16 mouse cellular contexts compared by ENCODE assay signal in the genomic region with DNA sequence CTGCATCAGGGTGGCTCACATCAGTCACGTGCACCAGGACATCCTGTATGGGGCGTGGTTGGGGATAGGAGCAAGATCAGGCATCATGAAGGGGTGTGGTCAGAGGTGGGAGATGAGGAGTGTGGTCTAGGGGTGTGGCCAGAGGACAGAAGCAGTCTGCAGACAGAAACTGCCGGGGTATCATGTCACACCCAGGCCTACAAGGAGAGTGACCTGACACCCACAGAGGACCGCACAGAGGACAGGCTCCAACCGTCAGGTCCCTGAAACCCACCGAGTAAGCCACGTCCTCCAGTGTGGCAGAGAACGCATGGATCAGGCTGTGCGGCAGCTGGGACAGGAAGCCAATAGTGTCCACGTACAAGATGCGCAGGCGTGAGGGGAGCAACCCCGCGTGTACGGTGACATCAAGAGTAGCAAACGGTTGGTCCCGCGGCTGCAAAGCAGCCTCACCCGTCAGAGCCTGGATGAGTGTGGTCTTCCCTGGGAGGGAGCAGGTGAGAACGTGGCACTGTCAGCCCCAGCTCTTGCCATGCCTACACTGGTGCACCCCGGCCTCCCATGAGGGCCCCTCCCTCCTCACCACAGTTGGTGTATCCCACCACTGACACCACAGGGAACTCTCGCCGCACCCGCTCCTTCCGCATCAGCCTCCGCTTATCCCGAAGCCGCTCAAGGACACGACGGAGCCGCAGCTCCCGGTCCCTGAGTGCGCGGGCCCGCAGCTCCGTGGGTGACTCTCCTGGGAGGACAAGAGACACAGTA. TPM values are rescaled to one million over a fixed set of nuclear protein-coding genes. Genes with fewer than 3 reads are reported as not detected.
A peak's percentile ranks its signal among the peaks of the same experiment; 100 is the strongest.
DNase-seq lines count a peak whose midpoint lies in the region; ATAC-seq and TF ChIP-seq lines count a peak whose summit lies in the region.
"Had no signal": no experiment of that assay in that cellular context is flagged by ENCODE, and none has a peak within 500 bp of the region (broad histone marks: within the 10 kb centered on the region; RNA-seq: fewer than 3 reads in every experiment).

No protein-coding gene starts in this region.

- H3K9me3 ChIP-seq in megakaryocyte, embryonic 14.5 days: no peaks in the 10 kb centered on the region
- H3K9me3 ChIP-seq in ES-E14 (ENCODE audit: control insufficient read depth, insufficient read depth, low read depth, low read length): no peaks in the 10 kb centered on the region
- H3K9me3 ChIP-seq in hindbrain, embryonic 14.5 days (ENCODE audit: control insufficient read depth, low read length): no peaks in the 10 kb centered on the region
- H3K9me3 ChIP-seq in forebrain, embryonic 16.5 days (ENCODE audit: control insufficient read depth, low read length): 0 out of 2 replicates have a peak, but pooled peaks cover 2% of the 10 kb centered on the region
- H3K9me3 ChIP-seq: embryonic facial prominence, embryonic 10.5 days; kidney, embryonic 15.5 days; liver, embryonic 13.5 days; midbrain, embryonic 12.5 days had no signal

- peaks cover 66% of the 10 kb centered on the region for H3K4me1 ChIP-seq in megakaryocyte, embryonic 14.5 days
- H3K4me1 ChIP-seq in ES-E14 (ENCODE audit: control insufficient read depth in 2 of 2, insufficient read depth in 2 of 2, low read length in 2 of 2, poor library complexity in 1 of 2): peaks cover 0 to 50% of the 10 kb centered on the region in 2 experiments; a peak in 2 of 4 replicates
- peaks cover 28% of the 10 kb centered on the region for H3K4me1 ChIP-seq in hindbrain, embryonic 14.5 days (replicated peaks; ENCODE audit: control insufficient read depth, insufficient read depth, low read length)
- H3K4me1 ChIP-seq in forebrain, embryonic 16.5 days (replicated peaks; ENCODE audit: control insufficient read depth, insufficient read depth, low read length): peaks cover 27% of the 10 kb centered on the region

- H3K4me2 ChIP-seq in hindbrain, embryonic 14.5 days (replicated peaks): no peak overlapping the region
- H3K4me2 ChIP-seq in forebrain, embryonic 16.5 days (ENCODE audit: low read length): no peak overlapping the region
- H3K4me2 ChIP-seq: kidney, embryonic 15.5 days; liver, embryonic 13.5 days; midbrain, embryonic 12.5 days had no signal

- H3K27me3 ChIP-seq in megakaryocyte, embryonic 14.5 days (replicated peaks): peaks cover 2% of the 10 kb centered on the region
- no peaks in the 10 kb centered on the region for H3K27me3 ChIP-seq in hindbrain, embryonic 14.5 days (ENCODE audit: control insufficient read depth, insufficient read depth, low read length)
- H3K27me3 ChIP-seq in forebrain, embryonic 16.5 days (replicated peaks; ENCODE audit: control insufficient read depth, insufficient read depth, low read length): no peaks in the 10 kb centered on the region

- in situ Hi-C loops in ES-E14 (cut with MboI; ENCODE audit: low sequenced_read_pairs in 2 of 2, unreplicated experiment in 2 of 2): no loop called here

- peaks cover 49% of the 10 kb centered on the region for H3K36me3 ChIP-seq in megakaryocyte, embryonic 14.5 days (replicated peaks; ENCODE audit: low read length)
- H3K36me3 ChIP-seq in ES-E14 (ENCODE audit: control insufficient read depth, insufficient read depth, low read length, poor library complexity, severe bottlenecking): peaks cover 48% of the 10 kb centered on the region
- peaks cover 35% of the 10 kb centered on the region for H3K36me3 ChIP-seq in hindbrain, embryonic 14.5 days (replicated peaks; ENCODE audit: control insufficient read depth, insufficient read depth)
- peaks cover 32% of the 10 kb centered on the region for H3K36me3 ChIP-seq in forebrain, embryonic 16.5 days (ENCODE audit: control insufficient read depth, insufficient read depth)

- DNase-seq in cerebellum, adult 11 months: peak; percentile 45
- no peak for DNase-seq in ES-E14 (ENCODE audit: low read depth, low spot score)
- peak; percentile 6 to 22 for DNase-seq in cerebellum, postnatal 25 days
- no peak for DNase-seq in hindbrain, embryonic 14.5 days (ENCODE audit: low spot score)
- DNase-seq: heart, postnatal 10 days; liver, embryonic 13.5 days; spleen, adult 18-20 months had no signal

- no peak for ATAC-seq in cerebellum, adult (ENCODE audit: insufficient number of reproducible peaks, low FRiP score, low TSS enrichment)
- no peak for ATAC-seq in megakaryocyte, adult 5-6 weeks (ENCODE audit: poor library complexity, severe bottlenecking)
- ATAC-seq in hindbrain, embryonic 14.5 days (ENCODE audit: low FRiP score): no peak
- no peak for ATAC-seq in forebrain, embryonic 16.5 days
- ATAC-seq: lung, postnatal 0 days had no signal

- H3K4me3 ChIP-seq in megakaryocyte, embryonic 14.5 days (replicated peaks): peak overlapping the region; percentile 64
- peak overlapping the region; percentile 5 to 17; a peak in 2 of 4 replicates for H3K4me3 ChIP-seq in ES-E14 (ENCODE audit: insufficient read depth in 1 of 2, low read depth in 1 of 2, low read length in 2 of 2, poor library complexity in 1 of 2, severe bottlenecking in 1 of 2)
- H3K4me3 ChIP-seq in hindbrain, embryonic 14.5 days (replicated peaks; ENCODE audit: low read length): no peak overlapping the region
- H3K4me3 ChIP-seq in forebrain, embryonic 16.5 days (replicated peaks; ENCODE audit: low read length): no peak overlapping the region
- H3K4me3 ChIP-seq: embryonic facial prominence, embryonic 10.5 days; heart, adult 2 months; kidney, embryonic 15.5 days; liver, embryonic 13.5 days; midbrain, embryonic 12.5 days had no signal

- 96% methylated on average over 36 of the region's 36 CpGs for WGBS in hindbrain, embryonic 14.5 days
- whole genome bisulfite sequencing in forebrain, embryonic 16.5 days: 95% methylated on average over 36 of the region's 36 CpGs

- no peak overlapping the region; the same call in 1 of the 2 replicates for H3K9ac ChIP-seq in ES-E14 (ENCODE audit: insufficient read depth, low read depth, low read length, poor library complexity, severe bottlenecking)
- no peak overlapping the region for H3K9ac ChIP-seq in hindbrain, embryonic 14.5 days
- no peak overlapping the region for H3K9ac ChIP-seq in forebrain, embryonic 16.5 days (replicated peaks; ENCODE audit: low read depth, low read length)
- H3K9ac ChIP-seq: kidney, embryonic 15.5 days; liver, embryonic 13.5 days; midbrain, embryonic 12.5 days had no signal

- no peak overlapping the region for H3K27ac ChIP-seq in ES-E14 (ENCODE audit: insufficient read depth, low read depth, low read length, poor library complexity, severe bottlenecking)
- no peak overlapping the region for H3K27ac ChIP-seq in hindbrain, embryonic 14.5 days
- no peak overlapping the region for H3K27ac ChIP-seq in forebrain, embryonic 16.5 days (ENCODE audit: low read length)
- H3K27ac ChIP-seq: embryonic facial prominence, embryonic 10.5 days; heart, adult 2 months; kidney, embryonic 15.5 days; liver, embryonic 13.5 days; midbrain, embryonic 12.5 days had no signal

TF ChIP-seq in ES-E14, 5 proteins besides CTCF, POLR2A, EP300 and RAD21:
- TF ChIP-seq ZC3H11A (IDR thresholded peaks at IDR 0.05; ENCODE audit: borderline replicate concordance, low read depth, low read length) (no peak), ZNF384 (IDR thresholded peaks at IDR 0.05; ENCODE audit: low read depth, low read length) (no peak), CHD2 (IDR thresholded peaks at IDR 0.05; ENCODE audit: low read depth, low read length) (no peak), HCFC1 (IDR thresholded peaks at IDR 0.05; ENCODE audit: borderline replicate concordance, insufficient read depth, low read length) (no peak), MAFK (IDR thresholded peaks at IDR 0.05; ENCODE audit: insufficient read depth, low read depth, low read length) (no peak)
TF ChIP-seq in ES-E14: peak in this region for 0.

RNA-seq across cellular contexts. Expression of a gene that starts 3.2 kb away (rescaled TPM):
- polyA plus RNA-seq in megakaryocyte, embryonic 14.5 days (2012; ENCODE audit: insufficient read depth, low replicate concordance): 49.5 and 52.6 TPM in 2 replicates
- total RNA-seq in megakaryocyte, adult 5-6 weeks (2015): 7.5 and 14.5 TPM in 2 replicates
- total RNA-seq in megakaryocyte, adult 5-6 weeks (2017): 15.9 and 17.9 TPM in 2 replicates
- total RNA-seq in ES-E14 (2012; rRNA removed): 116 and 226 TPM in 2 replicates
- polyA plus RNA-seq in hindbrain, embryonic 14.5 days (2014; fragmentation: Nextera tagmentation; extraction: Ambion mirVana): 53.1 and 55.9 TPM in 2 replicates
- polyA plus RNA-seq in forebrain, embryonic 16.5 days (2015; fragmentation: Nextera tagmentation; extraction: Ambion mirVana): 61.7 and 68.9 TPM in 2 replicates

RNA-seq across cellular contexts. Expression of a gene that starts 5.0 kb away (rescaled TPM):
- 0.10 TPM in 1 of 2 replicates, not detected in the other for polyA plus RNA-seq in megakaryocyte, embryonic 14.5 days (2012; ENCODE audit: insufficient read depth, low replicate concordance)
- total RNA-seq in megakaryocyte, adult 5-6 weeks (2015): not detected in 2 replicates
- total RNA-seq in megakaryocyte, adult 5-6 weeks (2017): 0.11 TPM in 1 of 2 replicates, not detected in the other
- total RNA-seq in ES-E14 (2012; rRNA removed): 18.3 and 39.9 TPM in 2 replicates
- 1.7 and 3.2 TPM in 2 replicates for polyA plus RNA-seq in hindbrain, embryonic 14.5 days (2014; fragmentation: Nextera tagmentation; extraction: Ambion mirVana)
- 1.9 and 3.2 TPM in 2 replicates for polyA plus RNA-seq in forebrain, embryonic 16.5 days (2015; fragmentation: Nextera tagmentation; extraction: Ambion mirVana)
- total RNA-seq: heart, adult 2 months; heart, postnatal 10 days had no signal

RNA-seq across cellular contexts. Expression of a gene that starts 5.1 kb away (rescaled TPM):
- polyA plus RNA-seq in megakaryocyte, embryonic 14.5 days (2012; ENCODE audit: insufficient read depth, low replicate concordance): 1.00 TPM in 1 of 2 replicates, not detected in the other
- 2.5 and 4.2 TPM in 2 replicates for total RNA-seq in megakaryocyte, adult 5-6 weeks (2015)
- 5.9 and 8.1 TPM in 2 replicates for total RNA-seq in megakaryocyte, adult 5-6 weeks (2017)
- total RNA-seq in ES-E14 (2012; rRNA removed): 7.8 and 8.9 TPM in 2 replicates
- 11.6 and 14.6 TPM in 2 replicates for polyA plus RNA-seq in hindbrain, embryonic 14.5 days (2014; fragmentation: Nextera tagmentation; extraction: Ambion mirVana)
- 20.1 and 21.1 TPM in 2 replicates for polyA plus RNA-seq in forebrain, embryonic 16.5 days (2015; fragmentation: Nextera tagmentation; extraction: Ambion mirVana)

RNA-seq across cellular contexts. Expression of a gene that starts 10.6 kb away (rescaled TPM):
- not detected in 2 replicates for polyA plus RNA-seq in megakaryocyte, embryonic 14.5 days (2012; ENCODE audit: insufficient read depth, low replicate concordance)
- total RNA-seq in megakaryocyte, adult 5-6 weeks (2015): 0.78 and 0.93 TPM in 2 replicates
- total RNA-seq in megakaryocyte, adult 5-6 weeks (2017): 0.29 and 0.37 TPM in 2 replicates
- total RNA-seq in ES-E14 (2012; rRNA removed): 11.4 and 13.7 TPM in 2 replicates
- polyA plus RNA-seq in hindbrain, embryonic 14.5 days (2014; fragmentation: Nextera tagmentation; extraction: Ambion mirVana): 0.46 and 0.47 TPM in 2 replicates
- 1.0 and 1.7 TPM in 2 replicates for polyA plus RNA-seq in forebrain, embryonic 16.5 days (2015; fragmentation: Nextera tagmentation; extraction: Ambion mirVana)
- total RNA-seq: heart, adult 2 months had no signal
- polyA plus RNA-seq: heart, adult 2 months had no signal

RNA-seq across cellular contexts. Expression of a gene that starts 30.8 kb away (rescaled TPM):
- 16.6 and 30.1 TPM in 2 replicates for polyA plus RNA-seq in megakaryocyte, embryonic 14.5 days (2012; ENCODE audit: insufficient read depth, low replicate concordance)
- total RNA-seq in megakaryocyte, adult 5-6 weeks (2015): 45.7 and 49.6 TPM in 2 replicates
- 73.1 and 78.6 TPM in 2 replicates for total RNA-seq in megakaryocyte, adult 5-6 weeks (2017)
- total RNA-seq in ES-E14 (2012; rRNA removed): 32.7 and 40.2 TPM in 2 replicates
- 86.9 and 88.2 TPM in 2 replicates for polyA plus RNA-seq in hindbrain, embryonic 14.5 days (2014; fragmentation: Nextera tagmentation; extraction: Ambion mirVana)
- 91.2 and 92.4 TPM in 2 replicates for polyA plus RNA-seq in forebrain, embryonic 16.5 days (2015; fragmentation: Nextera tagmentation; extraction: Ambion mirVana)

Comparison
In these comparisons a context has a peak if more than half of its experiments do, and no peak if none do; other contexts are left out.
1. DNase-seq: peak in cerebellum, adult 11 months (single experiment) and cerebellum, postnatal 25 days (2 of 2); none in ES-E14 (single experiment) and hindbrain, embryonic 14.5 days (single experiment).
2. H3K4me3 ChIP-seq: peak in megakaryocyte, embryonic 14.5 days (single experiment) and ES-E14 (2 of 2); none in hindbrain, embryonic 14.5 days (single experiment) and forebrain, embryonic 16.5 days (single experiment).